In the genomic region with DNA sequence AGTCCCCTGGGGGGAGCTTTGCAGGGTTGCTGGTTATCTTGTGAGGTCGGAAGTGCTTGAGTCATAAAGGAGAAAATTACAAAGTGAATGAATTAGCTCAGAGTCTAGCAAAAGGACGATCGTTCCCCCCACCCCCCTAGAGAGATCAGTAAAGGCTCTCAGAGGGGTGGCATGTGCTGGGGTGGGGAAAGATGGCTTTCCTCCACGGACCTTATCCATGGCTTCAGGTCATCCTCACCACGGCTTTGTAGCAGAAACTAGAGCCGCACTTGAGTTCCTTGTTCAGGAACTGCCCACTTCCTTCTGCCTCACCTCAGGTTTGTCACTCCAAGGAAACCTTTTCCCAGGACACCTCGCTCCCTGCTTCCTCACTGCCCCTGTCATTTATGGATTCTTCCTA, we compare ENCODE assay signal across 8 mouse cellular contexts. TPM values are rescaled to one million over a fixed set of nuclear protein-coding genes. Genes with fewer than 3 reads are reported as not detected.
DNase-seq lines count a peak whose midpoint lies in the region; ATAC-seq lines count a peak whose summit lies in the region.

Spcs2 (minus strand) TSS at position 101 of the 400 bp plus-strand sequence.

- H3K27me3 ChIP-seq in forebrain, embryonic 10.5 days (ENCODE audit: poor library complexity, severe bottlenecking), result no peaks in the 10 kb centered on the region
- H3K27me3 ChIP-seq in limb, embryonic 15.5 days, result no peaks in the 10 kb centered on the region
- no peaks in the 10 kb centered on the region for H3K27me3 ChIP-seq in stomach, embryonic 15.5 days (replicated peaks)

- 60% methylated on average over 7 of the region's 7 CpGs for WGBS in forebrain, embryonic 10.5 days
- 39% methylated on average over 7 of the region's 7 CpGs for WGBS in limb, embryonic 15.5 days
- 56% methylated on average over 7 of the region's 7 CpGs for WGBS in stomach, embryonic 15.5 days

- DNase-seq in thymus, postnatal 0 days (ENCODE audit: low spot score), result no peak
- DNase-seq in thymus, postnatal 25 days, result no peak
- no peak for DNase-seq in forebrain, embryonic 10.5 days (ENCODE audit: extremely low spot score, low spot score)
- no peak for DNase-seq in heart, postnatal 4 days
- no peak for DNase-seq in c-Kit-positive CD71-positive TER-119-positive erythroid progenitor cells, embryonic 14.5 days (ENCODE audit: low spot score)
- no peak for DNase-seq in ovary, postnatal 14 days (ENCODE audit: low spot score)

- no peaks in the 10 kb centered on the region for H3K36me3 ChIP-seq in forebrain, embryonic 10.5 days (replicated peaks)
- H3K36me3 ChIP-seq in limb, embryonic 15.5 days, result no peaks in the 10 kb centered on the region
- no peaks in the 10 kb centered on the region for H3K36me3 ChIP-seq in stomach, embryonic 15.5 days

- no peak within 1 kb of the TSS for H3K9ac ChIP-seq in limb, embryonic 15.5 days
- H3K9ac ChIP-seq in stomach, embryonic 15.5 days, result no peak within 1 kb of the TSS

- peak within 1 kb of the TSS; percentile 81 for H3K27ac ChIP-seq in forebrain, embryonic 10.5 days
- H3K27ac ChIP-seq in limb, embryonic 15.5 days, result no peak within 1 kb of the TSS
- no peak within 1 kb of the TSS for H3K27ac ChIP-seq in stomach, embryonic 15.5 days

- no peak within 1 kb of the TSS for H3K4me3 ChIP-seq in forebrain, embryonic 10.5 days
- H3K4me3 ChIP-seq in limb, embryonic 15.5 days, result no peak within 1 kb of the TSS
- H3K4me3 ChIP-seq in stomach, embryonic 15.5 days (replicated peaks), result no peak within 1 kb of the TSS

- peaks cover 38% of the 10 kb centered on the region for H3K4me1 ChIP-seq in forebrain, embryonic 10.5 days
- 0 out of 2 replicates have a peak, but pooled peaks cover 2% of the 10 kb centered on the region for H3K4me1 ChIP-seq in limb, embryonic 15.5 days
- 0 out of 2 replicates have a peak, but pooled peaks cover 3% of the 10 kb centered on the region for H3K4me1 ChIP-seq in stomach, embryonic 15.5 days

- no peaks in the 10 kb centered on the region for H3K9me3 ChIP-seq in forebrain, embryonic 10.5 days
- H3K9me3 ChIP-seq in limb, embryonic 15.5 days, result no peaks in the 10 kb centered on the region
- no peaks in the 10 kb centered on the region for H3K9me3 ChIP-seq in stomach, embryonic 15.5 days

- no peak within 1 kb of the TSS for H3K4me2 ChIP-seq in limb, embryonic 15.5 days
- no peak within 1 kb of the TSS for H3K4me2 ChIP-seq in stomach, embryonic 15.5 days

- ATAC-seq in limb, embryonic 15.5 days (ENCODE audit: insufficient number of reproducible peaks, low FRiP score, low TSS enrichment, low read depth), result no peak
- no peak for ATAC-seq in stomach, embryonic 15.5 days (ENCODE audit: insufficient read depth, low FRiP score, low read depth)

RNA-seq across cellular contexts. Expression of gene Spcs2, which starts in this region (rescaled TPM):
- 491 and 521 TPM in 2 replicates for polyA plus RNA-seq in thymus, postnatal 0 days (2015; fragmentation: Nextera tagmentation; extraction: Ambion mirVana)
- 367 and 394 TPM in 2 replicates for polyA plus RNA-seq in forebrain, embryonic 10.5 days (2016; fragmentation: Nextera tagmentation; extraction: Ambion mirVana)
- total RNA-seq in heart, postnatal 4 days (2021), result 10 to 100 TPM; 64.0 to 68.1 TPM
- 338 and 353 TPM in 2 replicates for polyA plus RNA-seq in limb, embryonic 15.5 days (2015; fragmentation: Nextera tagmentation; extraction: Ambion mirVana)
- polyA plus RNA-seq in stomach, embryonic 15.5 days (2015; fragmentation: Nextera tagmentation; extraction: Ambion mirVana), result 386 and 415 TPM in 2 replicates
